Mouse (Mus musculus) layer of hippocampus, adult 11-12 months (tissue): ENCODE results near the gene Cd8a.
"Not testable (repeated sequence)": the region's sequence is repeated elsewhere in the genome, so short reads cannot be mapped to it uniquely, and the experiment has no call there.

Experiments
- DNase-seq: peaks from one replicate; pipeline ENCODE4 v3.0.0; 2022; ENCODE audit warnings: low spot score

The Cd8a gene

GRCm38 (mm10) chr6:71373249-71373775, at the start of gene Cd8a:
TSS of gene Cd8a (plus strand) at chr6:71373427.
- no peak for DNase-seq

GRCm38 (mm10) chr6:71324816-71325215, 48.4 kb upstream of the Cd8a start:
- no peak for DNase-seq

GRCm38 (mm10) chr6:71329881-71330280, 43.3 kb upstream of the Cd8a start:
- DNase-seq: no peak

GRCm38 (mm10) chr6:71330486-71330885, 42.7 kb upstream of the Cd8a start:
- DNase-seq: no peak

GRCm38 (mm10) chr6:71331491-71331890, 41.7 kb upstream of the Cd8a start:
- DNase-seq: not testable (repeated sequence)

- no peak for DNase-seq
Measured at GRCm38 (mm10) chr6:71332236-71332965, 40.8 kb upstream of the Cd8a start.

- no peak for DNase-seq
Measured at GRCm38 (mm10) chr6:71333031-71333430, 40.2 kb upstream of the Cd8a start.

GRCm38 (mm10) chr6:71333578-71334273, 39.5 kb upstream of the Cd8a start:
- DNase-seq: no peak

- DNase-seq: no peak
Measured at GRCm38 (mm10) chr6:71337666-71338065, 35.6 kb upstream of the Cd8a start.

- DNase-seq: no peak
Measured at GRCm38 (mm10) chr6:71338941-71339340, 34.3 kb upstream of the Cd8a start.

- DNase-seq: no peak
Measured at GRCm38 (mm10) chr6:71339351-71339750, 33.9 kb upstream of the Cd8a start.

GRCm38 (mm10) chr6:71341179-71341578, 32.0 kb upstream of the Cd8a start:
- no peak for DNase-seq

GRCm38 (mm10) chr6:71348006-71348405, 25.2 kb upstream of the Cd8a start:
- DNase-seq: no peak

- DNase-seq: no peak
Measured at GRCm38 (mm10) chr6:71351201-71351600, 22.0 kb upstream of the Cd8a start.

GRCm38 (mm10) chr6:71352201-71352600, 21.0 kb upstream of the Cd8a start:
- DNase-seq: no peak

GRCm38 (mm10) chr6:71352866-71353427, 20.3 kb upstream of the Cd8a start:
- no peak for DNase-seq

GRCm38 (mm10) chr6:71353722-71354121, 19.5 kb upstream of the Cd8a start:
- DNase-seq: no peak

GRCm38 (mm10) chr6:71357493-71357892, 15.7 kb upstream of the Cd8a start:
- DNase-seq: no peak

GRCm38 (mm10) chr6:71360221-71360620, 13.0 kb upstream of the Cd8a start:
- no peak for DNase-seq

GRCm38 (mm10) chr6:71360751-71361150, 12.5 kb upstream of the Cd8a start:
- DNase-seq: no peak

- DNase-seq: no peak
Measured at GRCm38 (mm10) chr6:71361156-71361670, 12.0 kb upstream of the Cd8a start.

- DNase-seq: no peak
Measured at GRCm38 (mm10) chr6:71363995-71364394, 9.2 kb upstream of the Cd8a start.

GRCm38 (mm10) chr6:71369416-71369815, 3.8 kb upstream of the Cd8a start:
- no peak for DNase-seq
